In the genomic region with DNA sequence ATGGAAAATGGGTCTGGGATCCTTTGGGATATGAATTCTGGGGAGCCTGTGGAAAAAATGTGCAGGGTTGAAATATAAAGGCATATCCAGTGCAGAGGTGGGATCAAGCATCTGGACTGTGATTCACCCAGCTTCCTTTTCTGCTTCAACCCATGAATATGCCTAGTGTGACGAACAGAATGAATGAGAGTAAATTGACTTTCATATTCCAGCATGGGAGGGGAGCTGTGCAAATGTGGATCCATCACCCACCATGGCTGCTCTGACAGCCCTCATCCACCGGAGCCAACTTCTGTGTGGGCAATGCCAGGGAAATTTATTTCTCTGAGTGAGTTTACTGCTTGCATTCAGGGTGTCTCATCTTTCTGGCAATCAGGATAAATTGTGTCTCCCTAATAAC, we compare ENCODE assay signal across 25 mouse cellular contexts.
A peak's percentile ranks its signal among the peaks of the same experiment; 100 is the strongest.
DNase-seq lines count a peak whose midpoint lies in the region; ATAC-seq and TF ChIP-seq lines count a peak whose summit lies in the region.
"Had no signal": no experiment of that assay in that cellular context is flagged by ENCODE, and none has a peak within 500 bp of the region (broad histone marks: within the 10 kb centered on the region; RNA-seq: fewer than 3 reads in every experiment).

No protein-coding gene starts in this region.

- no peak overlapping the region for H3K9ac ChIP-seq in forebrain, postnatal 0 days
- no peak overlapping the region for H3K9ac ChIP-seq in forebrain, embryonic 12.5 days
- no peak overlapping the region for H3K9ac ChIP-seq in neural tube, embryonic 12.5 days
- H3K9ac ChIP-seq: embryonic facial prominence, embryonic 13.5 days; hindbrain, embryonic 12.5 days; hindbrain, embryonic 15.5 days had no signal

- H3K4me1 ChIP-seq in forebrain, postnatal 0 days (ENCODE audit: insufficient read depth): 0 out of 2 replicates have a peak, but pooled peaks cover 5% of the 10 kb centered on the region
- H3K4me1 ChIP-seq in forebrain, embryonic 12.5 days: no peaks in the 10 kb centered on the region
- H3K4me1 ChIP-seq in neural tube, embryonic 12.5 days: no peaks in the 10 kb centered on the region
- H3K4me1 ChIP-seq in midbrain, embryonic 10.5 days: no peaks in the 10 kb centered on the region
- H3K4me1 ChIP-seq: embryonic facial prominence, embryonic 10.5 days; embryonic facial prominence, embryonic 13.5 days; hindbrain, embryonic 12.5 days; hindbrain, embryonic 15.5 days had no signal

- H3K9me3 ChIP-seq in forebrain, postnatal 0 days (ENCODE audit: low read length): no peaks in the 10 kb centered on the region
- peaks cover 7% of the 10 kb centered on the region; the same call in 1 of the 2 replicates for H3K9me3 ChIP-seq in forebrain, embryonic 12.5 days
- no peaks in the 10 kb centered on the region for H3K9me3 ChIP-seq in neural tube, embryonic 12.5 days
- H3K9me3 ChIP-seq in midbrain, embryonic 10.5 days (replicated peaks): peaks cover 10% of the 10 kb centered on the region; the same call in 1 of the 2 replicates
- H3K9me3 ChIP-seq: embryonic facial prominence, embryonic 13.5 days; hindbrain, embryonic 12.5 days; hindbrain, embryonic 15.5 days had no signal

- TF ChIP-seq CTCF in forebrain, postnatal 0 days (IDR thresholded peaks at IDR 0.05; ENCODE audit: low read depth): no peak

- no peak overlapping the region for H3K27ac ChIP-seq in forebrain, postnatal 0 days (ENCODE audit: low read depth, low read length)
- H3K27ac ChIP-seq in forebrain, embryonic 12.5 days: no peak overlapping the region
- no peak overlapping the region for H3K27ac ChIP-seq in neural tube, embryonic 12.5 days
- no peak overlapping the region for H3K27ac ChIP-seq in midbrain, embryonic 10.5 days (replicated peaks)
- H3K27ac ChIP-seq: embryonic facial prominence, embryonic 10.5 days; embryonic facial prominence, embryonic 13.5 days; gastrocnemius, adult 2 months; hindbrain, embryonic 12.5 days; hindbrain, embryonic 15.5 days had no signal

- DNase-seq in forebrain, postnatal 0 days: peak; percentile 46
- DNase-seq in neural tube, embryonic 10.5 days (ENCODE audit: extremely low spot score, low spot score): no peak
- peak; percentile 68 for DNase-seq in brain, adult 2 months (ENCODE audit: low read depth, low spot score)
- peak; percentile 14 to 25 for DNase-seq in frontal cortex, postnatal 36 days (ENCODE audit: low spot score in 2 of 2)
- no peak for DNase-seq in midbrain, embryonic 10.5 days (ENCODE audit: low spot score)
- no peak for DNase-seq in retina, postnatal 1 day
- DNase-seq: adrenal gland, adult 2 months; adrenal gland, postnatal 14 days; cerebellum, adult 11-12 months; cerebellum, adult 8-10 months; cerebellum, postnatal 10 days; cerebellum, postnatal 36 days; embryo, embryonic 11 days; gastrocnemius, adult 2 months; gastrocnemius, postnatal 14 days; heart, adult 11 months had no signal

- H3K27me3 ChIP-seq in forebrain, postnatal 0 days (ENCODE audit: insufficient read depth, low read length): no peaks in the 10 kb centered on the region
- H3K27me3 ChIP-seq in forebrain, embryonic 12.5 days: no peaks in the 10 kb centered on the region
- no peaks in the 10 kb centered on the region for H3K27me3 ChIP-seq in neural tube, embryonic 12.5 days (replicated peaks)
- H3K27me3 ChIP-seq in midbrain, embryonic 10.5 days (ENCODE audit: low read depth, poor library complexity, severe bottlenecking): no peaks in the 10 kb centered on the region
- H3K27me3 ChIP-seq: embryonic facial prominence, embryonic 13.5 days; hindbrain, embryonic 12.5 days; hindbrain, embryonic 15.5 days had no signal

- peak; percentile 79 for ATAC-seq in forebrain, postnatal 0 days
- no peak for ATAC-seq in forebrain, embryonic 12.5 days (ENCODE audit: low FRiP score)
- peak; percentile 29; the same call in 1 of the 2 replicates for ATAC-seq in neural tube, embryonic 12.5 days (ENCODE audit: low FRiP score, low read depth)
- ATAC-seq: CD4-positive, CD25-positive, alpha-beta regulatory T cell, adult 4 months had no signal

- H3K36me3 ChIP-seq in forebrain, postnatal 0 days (ENCODE audit: insufficient read depth): no peaks in the 10 kb centered on the region
- H3K36me3 ChIP-seq in forebrain, embryonic 12.5 days (replicated peaks): no peaks in the 10 kb centered on the region
- H3K36me3 ChIP-seq in neural tube, embryonic 12.5 days: no peaks in the 10 kb centered on the region
- H3K36me3 ChIP-seq in midbrain, embryonic 10.5 days: no peaks in the 10 kb centered on the region
- H3K36me3 ChIP-seq: embryonic facial prominence, embryonic 10.5 days; embryonic facial prominence, embryonic 13.5 days; hindbrain, embryonic 12.5 days; hindbrain, embryonic 15.5 days had no signal

- H3K4me3 ChIP-seq in forebrain, postnatal 0 days (ENCODE audit: low read depth, low read length): no peak overlapping the region
- no peak overlapping the region for H3K4me3 ChIP-seq in forebrain, embryonic 12.5 days (replicated peaks)
- H3K4me3 ChIP-seq in neural tube, embryonic 12.5 days: no peak overlapping the region
- H3K4me3 ChIP-seq in midbrain, embryonic 10.5 days: no peak overlapping the region
- H3K4me3 ChIP-seq: embryonic facial prominence, embryonic 10.5 days; embryonic facial prominence, embryonic 13.5 days; erythroblast, embryonic 14.5 days; gastrocnemius, adult 2 months; hindbrain, embryonic 12.5 days; hindbrain, embryonic 15.5 days had no signal

- H3K4me2 ChIP-seq in forebrain, postnatal 0 days (ENCODE audit: low read depth): no peak overlapping the region
- H3K4me2 ChIP-seq in forebrain, embryonic 12.5 days: no peak overlapping the region
- H3K4me2 ChIP-seq in neural tube, embryonic 12.5 days (replicated peaks): no peak overlapping the region
- H3K4me2 ChIP-seq: embryonic facial prominence, embryonic 13.5 days; heart, embryonic 11.5 days; hindbrain, embryonic 12.5 days; hindbrain, embryonic 15.5 days had no signal

- 53% methylated on average over 2 of the region's 2 CpGs for WGBS in forebrain, postnatal 0 days
- 76% methylated on average over 2 of the region's 2 CpGs for WGBS in forebrain, embryonic 12.5 days
- 49% methylated on average over 2 of the region's 2 CpGs for whole genome bisulfite sequencing in neural tube, embryonic 12.5 days
- 87% methylated on average over 2 of the region's 2 CpGs for WGBS in midbrain, embryonic 10.5 days

Comparison
In these comparisons a context has a peak if more than half of its experiments do, and no peak if none do; other contexts are left out.
1. DNase-seq: peak in forebrain, postnatal 0 days (single experiment), brain, adult 2 months (single experiment) and frontal cortex, postnatal 36 days (2 of 2); none in neural tube, embryonic 10.5 days (single experiment), midbrain, embryonic 10.5 days (single experiment) and retina, postnatal 1 day (single experiment).